Mouse (Mus musculus) hindbrain, embryonic 14.5 days (tissue): ENCODE measurements around the gene Gfod1. TPM values are rescaled to one million over a fixed set of nuclear protein-coding genes. Genes with fewer than 3 reads are reported as not detected.

ENCODE experiments used
- ATAC-seq: fragments of 200-750 bp; cut with Nextera tagmentation; 2 replicates; pipeline ENCODE4 v1.8.0; 2017; ENCODE audit warnings: moderate number of reproducible peaks, mild to moderate bottlenecking, moderate TSS enrichment, moderate library complexity; ENCODE audit not compliant: low FRiP score
- DNase-seq: peaks from one replicate; pipeline ENCODE4 v3.0.0-alpha.2; 2015; ENCODE audit warnings: low spot score
- H3K27ac ChIP-seq: fragments of 300-500 bp; sonication (generic); 2 replicates; pipeline ENCODE4 v1.5.1; 2014; ENCODE audit warnings: mild to moderate bottlenecking, moderate library complexity
- H3K27me3 ChIP-seq: fragments of 300-500 bp; sonication (generic); 2 replicates; pipeline ENCODE4 v1.6.1; 2014; ENCODE audit warnings: mild to moderate bottlenecking, low read length, mixed read lengths; ENCODE audit not compliant: control insufficient read depth, insufficient read depth
- H3K36me3 ChIP-seq: fragments of 300-500 bp; sonication (generic); replicated peaks from 2 replicates; pipeline ENCODE4 v1.6.1; 2014; ENCODE audit not compliant: control insufficient read depth, insufficient read depth
- H3K4me1 ChIP-seq: fragments of 300-500 bp; sonication (generic); replicated peaks from 2 replicates; pipeline ENCODE4 v1.6.1; 2014; ENCODE audit warnings: antibody characterized with exemption, low read length, mixed read lengths; ENCODE audit not compliant: control insufficient read depth, insufficient read depth
- H3K4me2 ChIP-seq: fragments of 300-500 bp; sonication (generic); replicated peaks from 2 replicates; pipeline ENCODE4 v1.6.1; 2014; ENCODE audit warnings: mild to moderate bottlenecking, moderate library complexity
- H3K4me3 ChIP-seq: fragments of 300-500 bp; sonication (generic); replicated peaks from 2 replicates; pipeline ENCODE4 v1.5.1; 2014; ENCODE audit warnings: mild to moderate bottlenecking, low read length
- H3K9ac ChIP-seq: fragments of 300-500 bp; sonication (generic); 2 replicates; pipeline ENCODE4 v1.6.1; 2014
- H3K9me3 ChIP-seq: fragments of 300-500 bp; sonication (generic); 2 replicates; pipeline ENCODE4 v1.6.1; 2016; ENCODE audit warnings: low read length; ENCODE audit not compliant: control insufficient read depth
- WGBS: fragments of 180-500 bp; shearing (Covaris S2); extraction: QIAGEN DNeasy Blood & Tissue Kit; methylation state at CpG from one replicate; pipeline ENCODE4 v1.1.7; 2014; 5-methylcytosine and 5-hydroxymethylcytosine counted together
- polyA plus RNA-seq: library from polyadenylated mRNA; unstranded; fragments of >200 nt; fragmentation: Nextera tagmentation; extraction: Ambion mirVana; gene quantifications from 2 replicates; pipeline ENCODE4 v1.2.1, GENCODE M21; 2014

The Gfod1 gene
- polyA plus RNA-seq, 1 experiment from 2014 or later = 3.7 TPM

- 93% methylated on average over 6 of the region's 6 CpGs for WGBS
- H3K4me2 ChIP-seq = no peak overlapping the region
- ATAC-seq (no peak), DNase-seq (no peak)
- no peak overlapping the region for H3K27ac ChIP-seq
- no peak overlapping the region for H3K9ac ChIP-seq
- no peaks in the 10 kb centered on the region for H3K27me3 ChIP-seq
- H3K4me1 ChIP-seq = peaks cover 6% of the 10 kb centered on the region
- no peaks in the 10 kb centered on the region for H3K36me3 ChIP-seq
- no peak overlapping the region for H3K4me3 ChIP-seq
- no peaks in the 10 kb centered on the region for H3K9me3 ChIP-seq
Measured at GRCm38 (mm10) chr13:43221290-43221689, 82.7 kb downstream of the Gfod1 start.

- WGBS = 84% methylated on average over 1 of the region's 1 CpGs
- no peak for DNase-seq
Measured at GRCm38 (mm10) chr13:43220635-43221034, 83.3 kb downstream of the Gfod1 start.

GRCm38 (mm10) chr13:43218764-43219163 is 85.2 kb downstream of the Gfod1 start:
- H3K36me3 ChIP-seq = no peaks in the 10 kb centered on the region
- DNase-seq (no peak), ATAC-seq (no peak)
- H3K27ac ChIP-seq = 0 out of 2 replicates have a peak overlapping the region, but pooled peaks have one; percentile 5
- H3K4me1 ChIP-seq = peaks cover 26% of the 10 kb centered on the region
- no peak overlapping the region for H3K4me3 ChIP-seq
- no peak overlapping the region for H3K9ac ChIP-seq
- H3K27me3 ChIP-seq = no peaks in the 10 kb centered on the region
- no peaks in the 10 kb centered on the region for H3K9me3 ChIP-seq
- 56% methylated on average over 4 of the region's 4 CpGs for WGBS
- no peak overlapping the region for H3K4me2 ChIP-seq

More at GRCm38 (mm10) chr13:43220635-43221034, 83.3 kb downstream of the Gfod1 start:
- ATAC-seq = no peak
- no peak overlapping the region for H3K4me3 ChIP-seq
- no peaks in the 10 kb centered on the region for H3K9me3 ChIP-seq
- H3K4me2 ChIP-seq = no peak overlapping the region
- no peaks in the 10 kb centered on the region for H3K27me3 ChIP-seq
- peaks cover 12% of the 10 kb centered on the region for H3K4me1 ChIP-seq
- no peak overlapping the region for H3K27ac ChIP-seq
- H3K36me3 ChIP-seq = no peaks in the 10 kb centered on the region
- no peak overlapping the region for H3K9ac ChIP-seq

- Histone ChIP-seq H3K27me3 (no peaks in the 10 kb centered on the region), H3K4me2 (no peak overlapping the region), H3K9me3 (no peaks in the 10 kb centered on the region), H3K4me1 (peaks cover 26% of the 10 kb centered on the region), H3K27ac (0 out of 2 replicates have a peak overlapping the region, but pooled peaks have one; percentile 5), H3K36me3 (no peaks in the 10 kb centered on the region), H3K4me3 (no peak overlapping the region), H3K9ac (no peak overlapping the region)
- ATAC-seq = no peak
- DNase-seq = no peak
- WGBS = 66% methylated on average over 4 of the region's 4 CpGs
Measured at GRCm38 (mm10) chr13:43218284-43218683, 85.7 kb downstream of the Gfod1 start.

GRCm38 (mm10) chr13:43217686-43218085 is 86.3 kb downstream of the Gfod1 start:
- no peaks in the 10 kb centered on the region for H3K9me3 ChIP-seq
- peaks cover 26% of the 10 kb centered on the region for H3K4me1 ChIP-seq
- H3K4me3 ChIP-seq = no peak overlapping the region
- no peak overlapping the region for H3K27ac ChIP-seq
- H3K27me3 ChIP-seq = no peaks in the 10 kb centered on the region
- WGBS = 83% methylated on average over 4 of the region's 4 CpGs
- ATAC-seq = no peak
- DNase-seq = no peak
- no peak overlapping the region for H3K4me2 ChIP-seq
- no peak overlapping the region for H3K9ac ChIP-seq
- H3K36me3 ChIP-seq = no peaks in the 10 kb centered on the region

- DNase-seq (no peak), ATAC-seq (no peak)
- Histone ChIP-seq H3K27me3 (no peaks in the 10 kb centered on the region), H3K9ac (no peak overlapping the region), H3K9me3 (no peaks in the 10 kb centered on the region), H3K4me1 (peaks cover 31% of the 10 kb centered on the region), H3K4me2 (no peak overlapping the region), H3K36me3 (no peaks in the 10 kb centered on the region), H3K27ac (no peak overlapping the region), H3K4me3 (no peak overlapping the region)
- WGBS = 86% methylated on average over 8 of the region's 8 CpGs
Measured at GRCm38 (mm10) chr13:43217059-43217458, 86.9 kb downstream of the Gfod1 start.

- H3K27ac ChIP-seq = peak overlapping the region; percentile 45
- no peak overlapping the region for H3K4me3 ChIP-seq
- H3K4me2 ChIP-seq = peak overlapping the region; percentile 45; the same call in 1 of the 2 replicates
- ATAC-seq (no peak), DNase-seq (no peak)
- 67% methylated on average over 9 of the region's 9 CpGs for WGBS
- H3K4me1 ChIP-seq = peaks cover 33% of the 10 kb centered on the region
- H3K36me3 ChIP-seq = no peaks in the 10 kb centered on the region
- no peaks in the 10 kb centered on the region for H3K9me3 ChIP-seq
- no peaks in the 10 kb centered on the region for H3K27me3 ChIP-seq
- no peak overlapping the region for H3K9ac ChIP-seq
Measured at GRCm38 (mm10) chr13:43215994-43216706, 87.8 kb downstream of the Gfod1 start.

GRCm38 (mm10) chr13:43215144-43215993 is 88.6 kb downstream of the Gfod1 start:
- Histone ChIP-seq H3K27ac (peak overlapping the region; percentile 45), H3K9me3 (no peaks in the 10 kb centered on the region), H3K9ac (peak overlapping the region; percentile 20; the same call in 1 of the 2 replicates), H3K4me3 (peak overlapping the region; percentile 7; the same call in 1 of the 2 replicates), H3K36me3 (no peaks in the 10 kb centered on the region), H3K4me1 (peaks cover 33% of the 10 kb centered on the region), H3K27me3 (no peaks in the 10 kb centered on the region), H3K4me2 (peak overlapping the region; percentile 45)
- peak; percentile 75 for ATAC-seq
- 17% methylated on average over 19 of the region's 19 CpGs for whole genome bisulfite sequencing
- DNase-seq = peak; percentile 43

GRCm38 (mm10) chr13:43212338-43212737 is 91.6 kb downstream of the Gfod1 start:
- Histone ChIP-seq H3K9me3 (no peaks in the 10 kb centered on the region), H3K4me2 (no peak overlapping the region), H3K27ac (no peak overlapping the region), H3K4me1 (peaks cover 34% of the 10 kb centered on the region), H3K4me3 (no peak overlapping the region), H3K9ac (no peak overlapping the region), H3K27me3 (no peaks in the 10 kb centered on the region), H3K36me3 (no peaks in the 10 kb centered on the region)
- 54% methylated on average over 7 of the region's 7 CpGs for WGBS
- DNase-seq (no peak), ATAC-seq (no peak)
